Mouse (Mus musculus) layer of hippocampus, adult 2 months (tissue): Measurements from ENCODE around the gene Acbd4. TPM values are rescaled to one million over a fixed set of nuclear protein-coding genes. Genes with fewer than 3 reads are reported as not detected.

Experiments used
- DNase-seq, 2 experiments: peaks; one replicate each; pipeline ENCODE4 v3.0.0; 2022; ENCODE audit warnings: low spot score in 2 of 2
- H3K27ac ChIP-seq: fragments of 200-600 bp; 2 replicates; pipeline ENCODE4 v1.8.1; 2022
- H3K4me3 ChIP-seq: fragments of 200-600 bp; 2 replicates; pipeline ENCODE4 v1.8.1; 2022; ENCODE audit warnings: mild to moderate bottlenecking
- CTCF ChIP-seq: fragments of 200-600 bp; conservative IDR thresholded peaks from 2 replicates; pipeline ENCODE4 v1.8.1; 2022; ENCODE audit warnings: antibody characterized with exemption, mild to moderate bottlenecking, moderate library complexity
- total RNA-seq, 2 experiments: library from RNA; stranded (reverse); gene quantifications; 2 replicates each; pipeline ENCODE4 v1.2.3; 2021

Gene Acbd4
- total RNA-seq, 2 experiments from 2014 or later = 87.1 to 91.0 TPM

DNA sequence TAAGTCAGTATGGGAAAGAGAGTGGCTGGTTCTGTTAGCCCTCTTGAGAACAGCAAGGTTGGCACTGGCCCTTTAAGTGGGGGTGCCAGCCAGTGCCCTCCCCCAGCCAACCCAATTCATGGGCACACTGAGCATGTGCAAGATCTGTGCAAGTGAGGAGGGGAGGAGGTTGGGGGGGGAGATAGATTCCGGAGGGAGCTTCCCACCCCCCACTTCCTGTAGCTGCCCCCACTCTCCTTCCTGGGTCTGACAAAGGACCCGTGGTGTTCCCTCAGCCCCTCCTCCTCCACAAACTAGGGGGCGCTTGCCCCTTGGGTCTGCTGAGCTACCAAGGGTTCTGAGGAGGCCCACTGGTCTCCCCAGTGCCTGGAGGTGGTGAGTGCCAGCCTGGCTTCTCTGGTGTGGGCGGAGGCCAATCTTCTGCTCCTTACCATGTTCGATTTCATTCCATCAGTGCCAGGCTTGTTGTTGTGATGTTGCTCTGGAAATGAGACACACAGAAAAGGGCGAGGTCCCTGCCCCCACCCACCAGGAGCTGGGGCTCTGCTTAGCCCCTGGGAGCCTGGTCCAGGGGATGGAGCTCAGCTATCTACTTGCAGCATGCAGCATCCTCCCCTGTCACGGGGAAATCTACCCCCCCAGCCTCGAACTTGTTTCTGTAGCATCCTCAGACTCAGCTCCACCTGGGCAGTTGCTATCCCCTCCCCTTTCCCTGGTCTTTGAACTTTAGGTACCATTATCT lies 41.1 kb downstream of the Acbd4 start:
- peak; percentile 88 to 93 for DNase-seq
- Histone ChIP-seq H3K4me3 (peak overlapping the region; percentile 58), H3K27ac (peak overlapping the region; percentile 96)
- 0 out of 2 replicates have a peak, but pooled peaks have one; percentile 20 for TF ChIP-seq CTCF

DNA sequence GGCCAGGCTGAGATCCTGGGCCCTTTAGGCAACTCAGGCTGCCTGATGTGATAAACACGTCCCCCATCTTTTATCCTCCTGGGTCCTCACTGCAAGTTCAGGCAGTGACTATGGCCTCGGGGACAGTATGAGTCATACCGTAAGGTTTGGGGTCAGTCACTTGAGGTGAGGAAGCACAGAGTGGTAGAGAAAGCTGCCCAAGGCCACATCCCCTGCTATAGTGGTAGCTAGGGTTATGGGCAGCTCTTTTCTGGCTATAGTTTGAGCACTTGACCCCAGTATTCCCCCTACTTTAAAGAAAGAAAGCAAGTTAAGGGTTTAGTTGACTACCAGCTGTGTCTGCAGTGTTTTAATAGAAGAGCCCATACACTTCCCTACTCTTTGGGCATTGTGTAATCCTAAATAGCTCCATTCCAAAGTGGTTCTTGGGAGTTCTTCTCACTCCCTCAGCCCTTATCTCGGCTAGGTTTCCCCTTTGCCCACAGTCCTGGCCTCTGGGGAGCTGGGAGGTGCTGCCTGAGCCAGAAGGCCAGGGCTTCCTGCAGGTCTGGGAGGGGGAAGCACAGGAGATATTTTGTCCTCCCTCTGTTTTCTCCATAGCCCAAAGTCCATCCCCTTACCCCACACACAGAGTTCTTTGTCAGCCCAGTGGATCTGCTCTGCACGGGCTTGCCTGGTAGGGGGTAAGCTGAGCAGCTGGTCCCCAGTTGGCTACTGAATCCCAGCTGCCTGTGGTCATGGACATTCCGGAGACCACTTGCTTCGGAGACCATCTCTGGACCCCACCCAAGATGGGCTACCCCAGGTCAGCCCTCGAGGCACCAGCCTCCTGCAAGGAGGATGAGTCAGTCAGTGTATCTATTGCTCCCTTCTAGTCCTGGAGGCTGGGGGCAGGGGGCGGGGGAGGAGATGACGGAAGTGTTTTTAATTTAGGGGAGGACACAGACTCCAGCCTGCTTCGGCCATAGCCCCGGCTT lies 43.1 kb downstream of the Acbd4 start:
- TF ChIP-seq CTCF = no peak
- Histone ChIP-seq H3K4me3 (no peak overlapping the region), H3K27ac (no peak overlapping the region)
- DNase-seq = no peak

DNA sequence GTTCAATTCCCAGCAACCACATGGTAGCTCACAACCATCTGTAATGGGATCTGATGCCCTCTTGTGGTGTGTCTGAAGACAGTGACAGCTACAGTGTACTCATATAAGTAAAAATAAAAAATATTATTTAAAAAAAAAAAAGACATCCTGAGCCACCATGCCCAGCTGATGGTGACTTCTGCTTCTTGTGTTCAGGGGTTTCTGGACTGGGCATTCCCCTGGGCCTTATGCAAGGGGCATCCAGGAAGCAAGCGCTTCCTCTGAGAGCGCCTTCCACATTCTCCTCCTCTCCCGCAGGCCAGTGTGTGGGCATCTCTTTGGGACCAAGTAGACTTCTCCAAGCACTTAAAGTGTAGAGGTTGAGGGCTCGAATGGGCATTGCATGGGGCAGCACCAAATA lies 44.9 kb downstream of the Acbd4 start:
- no peak overlapping the region for H3K27ac ChIP-seq
- TF ChIP-seq CTCF = peak; percentile 23
- DNase-seq = no peak
- H3K4me3 ChIP-seq = no peak overlapping the region

DNA sequence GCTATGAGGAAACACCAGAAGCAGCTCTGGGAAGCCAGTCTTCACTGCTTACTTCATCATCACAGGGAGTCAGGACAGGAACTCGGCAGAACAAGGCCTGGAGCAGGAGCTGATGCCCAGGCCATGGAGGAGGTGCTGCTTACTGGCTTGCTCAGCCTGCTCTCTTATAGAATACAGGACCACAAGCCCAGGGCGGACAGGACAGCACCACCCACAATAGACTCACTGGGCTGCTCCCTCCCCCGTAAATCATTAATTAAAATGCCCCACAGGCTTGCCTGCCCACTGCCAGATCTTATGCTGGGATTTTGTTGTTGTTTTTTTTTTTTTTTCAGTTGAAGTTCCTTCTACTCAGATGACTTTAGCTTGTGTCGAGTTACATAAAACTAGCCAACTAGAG lies 46.3 kb downstream of the Acbd4 start:
- TF ChIP-seq CTCF = no peak
- DNase-seq = no peak
- no peak overlapping the region for H3K4me3 ChIP-seq
- H3K27ac ChIP-seq = no peak overlapping the region

DNA sequence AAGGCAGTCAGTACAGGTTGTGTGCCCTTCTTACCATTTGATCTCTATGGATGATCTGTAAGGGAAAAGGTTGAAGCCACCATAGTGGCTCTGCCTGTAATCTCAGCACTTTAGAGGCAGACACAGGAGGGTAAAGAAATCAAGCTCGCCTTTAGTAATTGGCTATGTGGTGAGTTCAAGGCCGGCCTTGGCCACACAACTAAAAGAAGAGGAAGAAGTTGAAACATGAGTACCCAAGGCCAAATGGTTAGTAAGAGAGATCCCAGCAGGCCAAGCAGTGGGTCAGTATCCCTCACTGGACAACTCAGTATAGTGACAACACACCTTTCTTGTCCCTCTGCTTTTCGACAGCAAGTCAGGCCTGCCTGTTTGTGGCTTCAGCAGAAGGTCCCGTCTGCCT lies 48.3 kb downstream of the Acbd4 start:
- Histone ChIP-seq H3K4me3 (no peak overlapping the region), H3K27ac (no peak overlapping the region)
- DNase-seq = no peak
- no peak for TF ChIP-seq CTCF

DNA sequence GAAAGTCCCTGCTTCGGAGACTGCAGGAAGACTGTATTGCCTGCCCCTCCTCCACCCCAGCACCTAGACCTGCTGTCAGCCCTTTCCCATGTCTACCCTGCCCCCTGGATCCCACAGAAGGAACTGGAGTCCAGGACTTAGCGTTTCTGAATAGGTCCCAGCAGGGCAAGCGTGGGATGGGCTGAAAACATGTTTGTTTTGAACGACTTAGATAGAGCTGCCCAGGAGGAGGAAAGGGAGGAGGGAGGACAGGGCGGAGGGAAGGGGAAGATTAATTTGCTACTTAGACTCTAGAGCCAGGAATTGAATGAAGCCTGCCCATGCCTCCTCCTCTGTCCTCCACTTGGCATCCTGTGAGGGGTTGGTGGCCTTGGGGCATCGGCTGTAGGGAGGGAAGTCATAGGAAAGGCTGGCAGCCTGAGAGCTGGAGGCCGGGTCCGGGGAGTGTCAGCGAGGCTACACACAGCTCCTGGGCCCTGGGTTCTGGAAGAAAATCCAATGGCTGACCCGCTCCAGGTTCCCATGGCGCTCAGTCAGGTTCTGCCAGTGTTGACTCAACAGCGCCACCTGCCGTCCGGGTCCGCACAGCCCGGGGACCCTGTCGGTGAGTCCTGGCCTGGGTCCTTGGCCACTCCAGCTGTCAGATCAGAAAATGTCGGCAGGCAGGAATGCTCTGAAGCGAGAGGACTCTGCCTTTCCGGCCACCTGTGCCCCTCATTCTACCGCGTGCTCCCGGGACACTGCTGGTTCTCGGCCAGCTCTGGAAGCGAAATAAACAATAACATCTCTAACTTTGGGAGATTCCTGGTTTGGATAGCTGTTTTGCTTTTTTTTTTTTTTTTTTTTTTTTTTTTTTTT lies 57.4 kb downstream of the Acbd4 start:
- Histone ChIP-seq H3K4me3 (peak overlapping the region; percentile 45), H3K27ac (peak overlapping the region; percentile 87)
- TF ChIP-seq CTCF = peak; percentile 88
- peak; percentile 91 to 98 for DNase-seq

DNA sequence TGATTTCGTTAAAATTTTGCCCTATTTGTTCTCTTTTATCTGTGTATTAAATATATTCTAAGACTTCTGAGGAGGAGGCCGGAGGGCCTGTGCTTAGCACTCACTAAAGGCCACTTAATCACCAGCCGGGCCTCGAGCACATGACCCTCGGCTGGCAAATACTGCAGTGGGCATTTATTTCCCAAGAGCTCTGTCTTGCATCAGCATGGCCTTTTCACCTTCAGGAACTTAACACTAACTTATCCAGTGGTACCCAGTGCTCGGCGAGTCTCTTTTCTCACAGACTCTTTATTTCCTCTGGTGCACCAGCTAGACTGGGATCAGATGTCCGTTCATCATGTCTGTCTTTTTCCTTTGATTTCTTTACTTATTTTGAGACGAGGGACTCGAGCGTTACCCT lies 59.3 kb downstream of the Acbd4 start:
- no peak for DNase-seq
- no peak overlapping the region for H3K4me3 ChIP-seq
- no peak for TF ChIP-seq CTCF
- H3K27ac ChIP-seq = no peak overlapping the region

DNA sequence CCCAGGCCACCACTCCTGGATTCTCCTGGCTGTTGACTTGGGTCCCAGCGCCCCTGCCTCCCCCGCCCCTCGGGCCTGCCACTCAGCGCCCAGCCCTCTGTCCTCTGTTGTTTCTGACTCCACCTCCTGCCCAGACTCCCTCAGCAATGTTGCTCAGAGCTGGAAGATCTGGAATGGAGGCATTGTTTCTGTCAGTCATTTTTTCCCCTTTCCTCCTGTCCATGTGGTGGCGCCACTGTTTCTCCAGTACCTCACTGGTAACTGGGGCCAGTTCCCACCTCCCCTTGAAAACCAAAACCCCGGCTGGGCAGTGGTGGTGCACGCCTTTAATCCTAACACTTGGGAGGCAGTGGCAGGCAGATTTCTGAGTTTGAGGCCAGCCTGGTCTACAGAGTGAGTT lies 60.0 kb downstream of the Acbd4 start:
- Histone ChIP-seq H3K4me3 (no peak overlapping the region), H3K27ac (no peak overlapping the region)
- DNase-seq = no peak
- peak; percentile 32; the same call in 1 of the 2 replicates for TF ChIP-seq CTCF

Other genes with a start within 250 kb of the Acbd4 start
- gene Eftud2, start 220.7 kb upstream of the Acbd4 start, total RNA-seq = 100 to 1,000 TPM; 129 to 139 TPM
- 1 to 10 TPM; 1.5 to 3.0 TPM for gene Ccdc103, start 220.5 kb upstream of the Acbd4 start, total RNA-seq
- under 1 TPM in 1 of 2 experiments, not detected in 1; 0.37 TPM for gene Fam187a, start 216.5 kb upstream of the Acbd4 start, total RNA-seq
- gene Gfap, start 200.8 kb upstream of the Acbd4 start, total RNA-seq = 100 to 1,000 TPM; 332 to 341 TPM
- gene Kif18b, start 176.6 kb upstream of the Acbd4 start, total RNA-seq = under 1 TPM; 0.27 to 0.74 TPM
- gene C1ql1, start 155.0 kb upstream of the Acbd4 start, total RNA-seq = 10 to 100 TPM; 17.5 to 18.5 TPM
- 100 to 1,000 TPM; 169 to 173 TPM for gene Nmt1, start 73.5 kb upstream of the Acbd4 start, total RNA-seq
- 10 to 100 TPM; 77.1 to 80.3 TPM for gene Dcakd, start 73.3 kb upstream of the Acbd4 start, total RNA-seq
- gene Plcd3, start within 50 bp of the Acbd4 start, total RNA-seq = 10 to 100 TPM in 1 of 2 experiments, 1 to 10 TPM in 1; 9.3 to 10.2 TPM
- 10 to 100 TPM; 48.5 to 50.8 TPM for gene Hexim1, start 14.5 kb downstream of the Acbd4 start, total RNA-seq
- gene Hexim2, start 30.7 kb downstream of the Acbd4 start, total RNA-seq = 10 to 100 TPM in 1 of 2 experiments, 1 to 10 TPM in 1; 9.7 to 16.0 TPM
- 100 to 1,000 TPM; 142 to 156 TPM for gene Fmnl1, start 69.4 kb downstream of the Acbd4 start, total RNA-seq
- gene 1700023F06Rik, start 106.9 kb downstream of the Acbd4 start, total RNA-seq = 1 to 10 TPM; 1.5 to 2.0 TPM
- 1 to 10 TPM; 1.2 to 1.3 TPM for gene Spata32, start 116.8 kb downstream of the Acbd4 start, total RNA-seq
- 1 to 10 TPM; 3.3 TPM for gene Map3k14, start 165.8 kb downstream of the Acbd4 start, total RNA-seq